Mouse (Mus musculus) testis, adult 2 months (tissue): ENCODE results near the gene Slc24a4.

Experiments
- CTCF ChIP-seq: fragments of 200-500 bp; IDR thresholded peaks from 2 replicates; pipeline ENCODE4 v1.5.1; 2012; ENCODE audit warnings: low read depth, mild to moderate bottlenecking, inconsistent platforms, low read length, moderate library complexity; ENCODE audit not compliant: control insufficient read depth, insufficient read depth, insufficient replicate concordance
- POLR2A ChIP-seq: fragments of 200-500 bp; IDR thresholded peaks from 2 replicates; pipeline ENCODE4 v1.6.1; 2012; ENCODE audit warnings: low read depth, mild to moderate bottlenecking, inconsistent platforms, low read length, moderate library complexity; ENCODE audit not compliant: control insufficient read depth

GRCm38 (mm10) chr12:102311454-102311853 is 182.9 kb downstream of the Slc24a4 start:
- TF ChIP-seq POLR2A = no peak
- no peak for TF ChIP-seq CTCF
